Mouse (Mus musculus) lung, postnatal 25 days (tissue): ENCODE measurements at regions not wholly inside any gene's neighbourhood (a gene's known extent, or its start where the extent isn't known, plus 50 kb on each side); places are given as distances from the start of the nearest gene placed in this dataset.

Source experiments
- DNase-seq: peaks from one replicate; pipeline ENCODE4 v3.0.0; 2022; ENCODE audit warnings: low spot score

DNA sequence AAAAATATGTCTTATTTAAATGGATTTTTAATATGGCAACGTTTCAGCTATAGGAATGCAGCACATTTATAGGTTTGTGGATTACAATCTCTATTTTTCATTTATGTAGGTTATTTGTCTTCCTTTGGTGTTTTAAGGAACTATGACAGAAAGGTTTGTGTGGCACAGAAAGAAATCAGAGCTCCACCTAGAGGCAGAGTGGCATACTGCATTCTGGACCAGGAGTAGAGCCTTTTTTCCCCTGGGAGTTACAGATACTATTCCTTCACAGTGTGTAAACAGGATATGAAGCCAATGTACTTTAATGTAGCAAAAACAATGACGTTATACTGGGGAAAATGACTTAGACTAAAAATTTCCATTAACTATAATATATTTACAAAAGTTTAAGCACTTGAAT is 94.9 kb upstream of the St8sia4 start:
- peak; percentile 68 for DNase-seq

DNA sequence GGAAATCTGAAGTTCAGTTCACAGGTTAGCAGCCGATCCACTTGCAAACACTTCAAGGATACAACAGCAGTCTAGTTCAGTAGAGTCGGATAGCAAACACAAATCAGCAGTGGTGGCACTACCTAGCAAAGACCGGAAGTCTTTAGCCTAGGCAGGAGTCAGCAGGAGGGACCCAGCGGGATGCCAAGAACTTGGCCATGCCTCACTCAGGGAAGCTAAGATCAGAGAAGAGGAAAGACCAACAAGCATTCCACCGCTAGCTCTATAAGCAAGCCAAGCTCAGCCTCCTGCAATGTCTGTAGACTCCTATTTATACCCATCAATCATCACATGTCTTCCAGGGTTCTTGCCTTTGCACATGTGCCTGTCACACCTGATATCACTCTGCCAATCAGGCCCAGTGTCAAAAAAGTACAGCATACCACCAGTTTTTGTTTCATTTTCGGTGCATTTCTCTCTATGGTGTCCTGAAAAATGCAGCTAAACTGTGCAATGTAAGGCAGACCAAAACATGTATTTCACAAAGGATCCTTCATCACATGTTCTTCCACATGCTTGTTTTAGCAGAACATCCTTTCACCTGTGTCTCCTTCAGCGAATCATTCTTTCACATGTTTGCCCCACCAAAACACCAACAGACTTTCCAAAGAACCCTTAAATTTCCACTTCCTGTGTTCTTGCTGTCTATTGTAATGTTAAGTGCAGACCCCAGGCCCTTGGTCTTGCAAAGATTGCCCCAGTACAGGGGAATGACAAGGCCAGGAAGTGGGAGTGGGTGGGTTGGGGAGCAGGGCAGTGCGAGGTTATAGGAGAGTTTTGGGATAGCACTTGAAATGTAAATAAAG is 86.9 kb upstream of the St8sia4 start:
- no peak for DNase-seq

DNA sequence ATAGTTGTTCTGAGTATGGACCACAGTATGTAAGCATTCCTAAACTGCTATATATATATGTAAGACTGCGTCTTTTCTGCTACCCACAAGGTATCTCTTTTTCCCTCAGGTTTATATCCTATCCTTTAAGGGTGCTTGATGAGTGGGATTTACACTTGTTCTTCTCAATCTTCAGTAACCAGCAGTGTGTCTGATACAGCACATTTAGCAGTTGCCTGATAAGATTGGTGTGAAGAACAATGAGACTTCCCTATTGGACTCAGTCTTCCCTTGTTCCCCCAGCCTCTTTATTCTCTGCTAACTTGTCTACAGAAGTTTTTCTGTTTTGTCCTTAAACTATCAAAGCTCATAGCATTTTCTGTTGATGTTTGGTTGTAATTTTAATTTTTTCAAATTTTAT is 86.1 kb upstream of the St8sia4 start:
- DNase-seq: no peak

DNA sequence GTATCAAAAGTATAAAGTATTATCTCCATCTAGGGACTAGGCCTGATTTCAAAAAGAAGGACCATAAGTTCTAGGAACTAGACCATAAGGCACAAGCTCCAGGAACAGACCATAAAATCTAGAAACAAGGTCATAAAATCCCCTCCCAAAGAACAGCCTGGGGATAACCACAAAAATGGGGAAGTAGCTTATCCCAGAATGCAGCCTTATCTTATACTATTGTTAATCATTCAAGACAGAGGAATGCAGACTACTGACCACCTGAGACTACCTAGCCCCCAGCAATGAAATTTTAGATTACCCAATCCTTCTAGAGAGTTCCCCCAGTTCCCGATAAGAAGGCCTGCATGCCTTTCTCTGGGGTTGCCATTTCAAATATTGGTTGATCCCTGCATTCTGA is 81.6 kb upstream of the St8sia4 start:
- no peak for DNase-seq

DNA sequence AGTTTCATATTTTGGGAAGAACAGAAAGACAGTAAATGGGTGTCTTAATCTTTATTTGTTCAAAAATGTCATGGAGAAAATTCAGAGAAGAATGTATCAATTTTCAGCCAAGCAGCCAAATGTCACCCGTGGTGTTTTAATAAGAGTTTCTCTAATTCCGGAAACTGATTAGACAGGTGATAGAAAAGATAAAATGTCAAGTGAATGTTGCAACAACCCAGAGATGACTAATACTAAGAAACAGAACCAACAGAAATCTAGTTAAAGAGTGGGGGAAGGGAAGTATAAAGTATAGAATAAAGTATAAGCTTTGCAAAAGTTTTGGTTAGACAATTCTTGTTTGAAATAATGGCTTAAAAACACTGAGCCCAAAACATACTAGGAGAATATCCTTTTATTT is 79.9 kb upstream of the St8sia4 start:
- no peak for DNase-seq

DNA sequence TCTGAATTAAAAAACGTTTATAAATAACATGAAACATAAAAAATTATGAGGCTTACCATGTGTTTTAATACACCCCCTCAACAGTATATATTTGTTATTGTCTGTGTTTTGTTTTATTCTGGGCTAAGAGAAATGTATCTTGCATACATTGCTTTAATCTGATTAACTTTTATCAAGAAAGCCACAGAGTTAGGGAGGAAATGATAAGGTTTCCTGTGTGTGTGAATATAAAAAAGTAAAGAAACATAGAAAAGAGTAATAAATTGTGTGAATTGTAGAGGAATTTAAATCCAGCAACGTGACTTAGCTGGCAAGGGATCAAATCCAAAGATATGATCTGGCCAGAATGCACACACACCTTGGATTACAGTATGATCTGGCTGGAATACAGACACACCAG is 77.1 kb upstream of the St8sia4 start:
- DNase-seq: no peak

DNA sequence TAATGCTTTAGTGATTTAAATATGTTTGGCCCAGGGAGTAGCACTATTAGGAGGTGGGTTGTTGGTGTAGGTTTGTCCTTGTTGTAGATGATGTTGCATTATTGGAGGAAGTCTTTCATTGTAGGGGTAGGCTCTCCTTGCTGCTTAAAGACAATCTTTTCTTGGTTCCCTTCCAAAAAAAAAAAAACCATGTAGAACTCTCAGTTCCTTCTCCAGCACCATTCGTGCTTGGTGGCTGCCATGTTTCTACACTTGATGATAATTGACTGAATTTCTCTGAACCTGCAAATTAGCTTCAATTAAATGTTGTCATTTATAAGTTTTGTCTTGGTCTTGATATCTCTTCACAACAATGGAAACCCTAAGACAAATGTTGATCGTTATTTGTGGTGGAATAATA is 76.0 kb upstream of the St8sia4 start:
- no peak for DNase-seq

DNA sequence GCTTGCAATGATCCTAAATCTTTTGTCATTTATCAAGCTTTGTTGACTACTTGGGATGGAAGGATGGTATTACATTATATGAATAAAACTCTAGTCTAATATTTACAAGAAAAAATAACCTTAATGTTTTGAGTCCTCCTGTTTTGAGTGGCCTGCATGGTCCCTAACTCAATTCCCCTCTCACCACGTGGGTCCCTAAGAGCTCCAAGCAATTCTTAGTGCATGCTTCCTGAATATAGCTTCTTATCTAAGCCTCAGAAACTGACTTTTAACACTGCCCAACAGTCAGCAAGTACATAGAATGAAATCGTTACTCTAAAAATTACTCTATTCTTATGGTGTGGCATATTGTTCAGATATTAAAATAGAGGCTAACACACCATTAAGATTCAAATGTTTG is 52.1 kb upstream of the St8sia4 start:
- DNase-seq: no peak

DNA sequence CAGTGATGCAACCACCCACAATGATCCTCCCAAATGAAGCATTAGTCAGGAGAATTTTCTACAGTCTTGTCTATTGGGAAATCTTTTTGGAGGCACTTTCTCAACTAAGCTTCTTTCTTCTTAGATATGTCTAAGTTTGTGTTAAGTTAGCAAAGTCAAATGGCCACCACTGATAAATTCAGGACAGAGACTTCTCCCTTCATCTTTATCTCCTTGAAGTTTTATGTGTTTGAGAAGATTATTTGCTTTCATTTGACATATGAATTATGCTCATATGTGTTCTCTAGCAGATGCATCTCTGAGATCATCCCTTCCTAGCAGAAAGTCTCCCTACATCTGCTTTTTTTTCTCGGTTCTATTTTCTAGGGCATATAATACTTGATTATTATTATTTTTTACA is 51.4 kb upstream of the St8sia4 start:
- DNase-seq: no peak
